Mouse (Mus musculus) kidney, adult 2 months (tissue): ENCODE measurements at regions not wholly inside any gene's neighbourhood (a gene's known extent, or its start where the extent isn't known, plus 50 kb on each side); places are given as distances from the start of the nearest gene placed in this dataset.

ENCODE experiments used
- CTCF ChIP-seq: fragments of 200-500 bp; conservative IDR thresholded peaks from 2 replicates; pipeline ENCODE4 v1.5.1; 2011; ENCODE audit warnings: low read depth, mild to moderate bottlenecking, control low read depth, low read length, moderate library complexity, mixed read lengths; ENCODE audit not compliant: insufficient read depth, insufficient read length
- POLR2A ChIP-seq: fragments of 200-500 bp; IDR thresholded peaks from one replicate; pipeline ENCODE4 v1.6.1; 2011; ENCODE audit warnings: low read depth, low read length, control low read depth

GRCm38 (mm10) chr11:22661713-22662551, 150.0 kb downstream of the Tmem17 start:
- TF ChIP-seq CTCF, result no peak
- TF ChIP-seq POLR2A, result no peak
